Mouse (Mus musculus): ENCODE measurements around the gene Lcp1.
A peak's percentile ranks its signal among the peaks of the same experiment; 100 is the strongest.

Lcp1 gene

DNA sequence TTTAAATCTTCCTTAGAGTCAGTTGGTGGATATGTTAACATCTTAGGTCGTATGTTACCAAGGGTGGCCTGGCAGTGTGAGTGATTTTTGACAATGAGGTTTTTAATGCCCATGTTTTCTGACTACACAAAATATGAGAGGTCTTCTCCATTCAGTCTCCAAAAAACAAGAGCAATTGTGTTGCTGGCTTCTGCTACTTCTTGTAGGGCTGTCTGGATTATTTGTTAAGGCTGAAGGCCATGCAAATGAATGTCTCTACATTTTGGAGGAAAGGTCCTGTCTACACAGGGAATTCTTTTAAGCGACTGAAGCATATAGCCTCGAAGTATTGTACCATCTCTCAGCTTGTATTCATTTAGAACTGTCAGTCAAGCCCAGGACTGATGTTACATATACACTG lies 46.5 kb downstream of the Lcp1 start:
- no peak for DNase-seq

DNA sequence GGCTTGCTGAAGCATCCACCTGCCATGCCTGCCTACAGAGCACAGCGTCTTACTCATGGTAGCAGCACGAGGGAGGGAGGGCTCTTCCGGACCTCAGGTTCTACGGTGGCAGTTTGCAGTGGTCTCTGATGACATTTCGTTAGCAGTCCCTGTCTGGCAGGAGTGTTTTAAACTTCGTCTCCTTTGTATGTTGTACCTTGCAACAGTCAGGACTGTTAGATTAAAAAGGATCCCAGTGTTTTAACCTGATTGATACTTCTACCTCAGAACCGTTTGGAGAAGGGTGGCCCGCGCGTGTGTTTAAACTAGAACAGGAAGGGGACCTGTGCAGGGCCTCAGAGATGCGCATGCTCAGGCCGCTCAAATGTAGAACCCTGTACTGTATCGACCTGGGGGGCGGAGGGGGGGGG lies 47.5 kb downstream of the Lcp1 start:
- DNase-seq = no peak

DNA sequence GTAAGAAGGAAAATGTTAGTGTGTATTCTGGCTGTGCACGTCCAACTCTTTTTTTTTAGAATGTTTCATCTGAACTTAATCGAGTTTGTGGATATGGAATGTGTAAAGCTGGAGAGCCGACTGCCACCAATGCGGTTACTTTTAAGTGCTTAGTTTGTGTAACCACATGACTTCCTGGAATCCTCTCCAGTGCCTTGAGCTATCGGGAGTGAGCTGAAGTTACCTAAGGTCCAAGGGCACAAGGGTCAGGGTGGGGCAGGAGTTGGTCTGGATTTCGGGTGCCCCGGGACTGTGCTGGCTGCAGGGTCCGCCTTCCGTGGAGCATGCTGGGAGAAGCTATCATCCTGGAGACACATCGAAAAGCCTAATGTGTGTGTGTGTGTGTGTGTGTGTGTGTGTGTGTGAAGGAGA lies 47.9 kb downstream of the Lcp1 start:
- DNase-seq = no peak

DNA sequence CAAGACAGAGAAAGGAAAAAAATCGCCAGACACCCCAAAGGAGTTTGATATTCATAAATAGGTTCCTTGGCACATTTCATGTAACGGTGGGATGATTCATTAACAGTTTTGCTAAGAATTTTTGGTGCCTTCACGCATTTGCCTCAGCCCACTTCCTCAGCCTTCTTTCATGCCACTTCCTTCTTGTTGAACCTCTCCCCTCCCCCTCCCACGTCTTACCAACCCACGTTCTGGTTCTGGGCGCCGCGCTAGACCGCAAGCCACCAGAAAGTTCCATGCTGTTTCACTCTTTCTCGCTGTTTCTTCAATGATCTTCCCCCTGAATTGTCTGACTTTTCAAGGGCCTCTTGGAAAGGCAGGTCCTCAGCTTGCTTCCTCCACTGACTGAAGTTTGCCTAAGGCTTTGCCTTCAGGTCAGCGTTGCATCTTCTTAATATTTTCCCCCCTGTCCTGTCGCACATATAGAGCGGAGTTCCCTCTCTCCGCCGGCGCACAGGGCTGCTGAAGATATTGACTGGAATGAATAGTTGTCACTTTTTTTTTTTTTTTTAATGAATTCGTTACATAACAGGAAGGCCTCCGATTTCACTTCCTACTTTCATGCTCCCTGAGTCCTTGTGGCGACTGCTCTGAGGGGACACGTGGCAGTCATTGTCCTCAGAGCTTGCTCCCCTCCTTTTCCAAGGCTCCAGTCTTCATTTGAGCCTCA lies 48.5 kb downstream of the Lcp1 start:
- DNase-seq = no peak

DNA sequence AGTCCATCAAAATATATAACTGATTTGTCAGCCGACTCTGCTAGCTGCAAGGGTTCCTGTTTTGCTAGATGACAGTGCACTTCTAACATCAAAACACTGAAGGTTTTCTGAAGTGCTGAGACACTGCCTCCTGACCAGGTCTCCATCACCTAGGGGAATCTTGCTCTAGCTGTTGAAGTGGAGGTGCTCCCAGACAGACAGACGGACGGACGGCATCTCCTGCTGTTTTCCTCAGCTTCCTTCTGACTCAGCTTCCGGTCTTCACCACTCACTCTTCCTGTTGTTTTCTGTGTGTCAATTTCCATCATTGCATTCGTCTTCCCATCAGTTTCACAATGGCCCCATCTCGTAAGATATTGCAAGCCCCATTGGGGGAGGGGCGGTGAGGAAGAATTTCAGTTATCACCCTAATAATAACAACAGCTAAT lies 49.7 kb downstream of the Lcp1 start:
- DNase-seq = no peak

DNA sequence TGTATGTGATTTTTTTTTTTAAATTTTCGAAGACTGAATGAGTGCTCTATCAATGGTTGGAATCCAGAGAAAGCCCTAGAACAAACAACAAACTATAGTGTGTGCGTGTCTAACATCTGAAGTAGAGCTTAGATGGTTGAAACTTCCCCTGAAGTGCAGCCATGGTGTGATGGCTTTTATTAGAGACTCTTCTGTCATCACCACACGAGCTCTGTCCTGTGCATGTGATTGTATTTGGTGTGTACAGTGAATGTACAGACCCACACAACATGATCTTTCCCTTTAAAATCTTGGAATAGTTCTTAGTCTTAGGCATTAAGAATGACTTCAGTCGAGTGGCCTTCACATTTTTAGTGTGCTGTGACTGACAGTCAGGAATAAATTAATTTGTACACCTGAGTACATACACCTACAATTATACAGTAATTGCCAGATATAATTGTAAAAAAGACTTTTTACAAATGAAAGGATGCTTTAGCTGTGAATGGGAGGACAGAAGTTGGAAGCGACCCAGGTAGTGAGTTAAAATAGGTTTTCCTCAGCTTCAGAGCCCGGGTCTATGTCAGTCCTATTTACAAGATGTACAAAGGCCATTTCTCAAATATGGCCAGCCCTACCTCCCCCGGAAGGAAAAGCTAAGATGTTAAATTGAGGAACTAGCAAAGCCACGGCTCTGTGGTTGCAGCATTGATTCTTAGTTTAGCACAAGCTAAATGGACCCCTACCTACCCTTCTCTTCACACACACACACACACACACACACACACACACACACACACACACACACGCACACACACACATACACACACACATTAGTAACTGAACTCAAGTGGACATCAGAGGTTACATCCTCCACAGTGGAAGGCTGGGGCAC lies 50.4 kb downstream of the Lcp1 start:
- DNase-seq = no peak

DNA sequence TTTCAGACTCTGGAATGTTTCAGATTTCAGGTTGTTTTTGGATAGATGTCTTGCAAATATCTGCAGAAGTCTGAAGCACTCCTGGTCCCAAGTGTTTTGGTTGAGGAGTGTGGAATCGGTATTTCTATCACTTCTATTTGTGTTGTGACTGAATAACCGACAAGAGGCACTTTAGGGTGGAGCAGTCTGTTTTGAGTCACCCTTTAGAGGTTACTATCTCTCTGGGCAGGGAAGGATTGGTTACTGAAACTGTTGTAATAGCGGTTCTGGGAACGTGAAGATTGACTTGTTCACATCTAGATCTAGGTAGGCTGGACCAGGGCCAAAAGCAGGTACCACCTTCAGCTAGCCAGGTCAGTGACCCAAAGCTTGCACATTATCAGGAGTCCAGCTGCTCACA lies 51.5 kb downstream of the Lcp1 start:
- no peak for DNase-seq

DNA sequence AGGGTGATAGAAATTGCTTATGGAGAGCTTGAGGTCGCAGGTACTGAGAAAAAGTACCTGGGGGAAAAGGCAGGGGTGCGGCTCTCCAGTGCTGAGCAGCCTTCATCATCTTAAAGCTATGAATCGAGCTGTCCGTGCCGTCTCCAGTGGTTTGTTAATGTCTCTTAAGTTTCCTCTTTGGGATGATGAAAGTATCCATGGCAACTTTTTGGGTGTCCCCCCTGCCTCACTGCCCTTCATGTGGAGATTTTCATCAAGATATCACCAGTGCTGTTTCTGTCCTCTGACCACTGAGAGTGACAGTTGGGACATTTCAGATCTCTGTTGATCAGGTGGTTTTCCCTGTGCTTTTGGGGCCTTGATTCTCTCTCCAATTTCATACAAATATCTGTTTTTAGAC lies 51.9 kb downstream of the Lcp1 start:
- DNase-seq = no peak

DNA sequence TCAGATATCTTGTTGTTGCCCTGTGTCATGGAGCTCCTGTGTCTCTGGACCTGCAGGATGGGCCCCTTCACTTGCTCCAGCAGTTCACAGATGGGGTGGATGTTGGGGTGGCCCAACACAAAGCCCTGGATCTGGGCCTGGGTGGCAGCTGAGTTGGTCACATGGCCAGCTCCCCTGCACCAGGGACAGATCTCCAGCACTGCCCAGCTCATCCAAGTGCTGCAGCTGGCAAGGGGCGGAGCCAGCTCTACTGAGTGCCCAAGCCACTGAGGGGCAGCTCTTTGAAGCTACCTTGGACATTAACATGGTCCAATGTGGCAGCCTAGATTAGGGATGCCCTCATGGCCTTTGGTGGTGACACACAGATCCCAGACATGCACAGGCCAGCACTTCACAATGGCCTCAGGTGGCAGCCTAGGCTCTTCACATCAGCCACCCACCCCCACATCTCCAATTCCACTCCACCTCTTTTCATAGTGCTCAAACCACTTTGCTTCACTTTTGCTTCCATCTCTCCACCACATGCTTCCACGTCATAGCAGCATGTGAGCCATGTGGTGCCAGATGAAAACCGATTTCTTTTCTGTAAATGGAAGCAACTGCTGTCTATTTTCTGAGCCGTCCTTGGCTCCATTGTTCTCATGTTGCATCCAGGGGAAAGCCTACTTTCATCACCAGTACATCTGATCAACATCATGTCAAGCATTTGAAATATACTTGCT lies 53.3 kb downstream of the Lcp1 start:
- no peak for DNase-seq

DNA sequence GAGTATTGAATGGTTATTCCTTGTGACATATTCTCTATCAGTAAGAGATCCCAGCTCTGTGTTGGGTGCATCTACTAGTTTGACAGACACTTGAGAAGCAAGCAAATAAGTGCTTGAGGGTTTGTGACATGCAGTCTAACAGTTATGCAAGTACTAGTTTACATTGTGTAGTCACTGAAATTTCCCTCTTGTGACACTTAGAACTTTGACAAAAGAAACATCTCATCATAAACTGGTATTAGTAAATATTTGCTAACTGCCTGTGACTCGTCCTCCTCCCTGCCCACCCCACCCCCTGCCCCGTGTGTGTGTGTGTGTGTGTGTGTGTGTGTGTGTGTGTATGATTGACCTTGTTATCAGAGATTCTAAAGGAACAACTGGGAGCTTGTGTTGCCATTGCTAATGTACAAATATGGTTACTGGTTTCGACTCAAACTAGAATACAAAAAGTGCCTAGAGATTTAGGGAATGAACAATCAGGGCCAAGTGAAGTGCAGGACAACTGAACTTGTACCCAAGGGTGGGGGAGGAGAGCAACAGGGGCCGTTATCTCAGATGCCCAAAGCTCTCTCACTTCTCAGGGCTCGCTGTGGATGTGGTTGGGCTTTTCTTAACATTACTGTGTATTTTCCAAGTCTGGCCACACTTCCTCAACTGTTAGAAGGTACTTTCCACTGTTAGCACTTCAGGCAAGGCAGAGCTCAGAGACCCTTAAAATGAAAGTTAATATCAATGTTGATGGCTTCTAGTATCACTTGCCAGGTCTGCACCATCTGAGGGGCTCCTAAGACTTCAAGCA lies 55.1 kb downstream of the Lcp1 start:
- no peak for DNase-seq

DNA sequence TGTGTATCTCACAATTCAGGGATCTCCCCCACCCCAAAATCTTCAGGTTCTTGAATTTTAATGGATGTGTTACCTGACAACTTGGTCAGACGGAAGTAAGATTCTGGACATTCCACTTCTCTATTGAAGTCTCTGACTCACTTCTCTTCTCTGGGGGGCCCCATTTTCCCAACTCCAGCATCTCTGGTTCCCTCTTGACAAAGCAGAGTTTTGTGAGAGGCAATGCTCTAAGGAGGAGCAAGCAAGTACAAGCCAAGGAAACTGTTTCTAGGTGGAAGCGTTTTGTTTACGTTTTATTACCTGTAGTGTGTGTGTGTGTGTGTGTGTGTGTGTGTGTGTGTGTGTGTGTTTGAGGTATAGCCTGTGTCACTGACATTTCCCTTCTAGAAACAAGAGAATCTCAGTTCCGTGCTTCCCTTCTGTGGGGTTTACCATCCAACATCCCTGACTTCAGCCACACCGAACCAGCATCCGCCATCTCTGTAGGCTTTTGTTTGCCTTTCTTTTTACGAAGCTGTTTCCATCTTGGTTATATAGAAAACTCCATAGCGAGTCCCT lies 56.0 kb downstream of the Lcp1 start:
- DNase-seq = no peak

DNA sequence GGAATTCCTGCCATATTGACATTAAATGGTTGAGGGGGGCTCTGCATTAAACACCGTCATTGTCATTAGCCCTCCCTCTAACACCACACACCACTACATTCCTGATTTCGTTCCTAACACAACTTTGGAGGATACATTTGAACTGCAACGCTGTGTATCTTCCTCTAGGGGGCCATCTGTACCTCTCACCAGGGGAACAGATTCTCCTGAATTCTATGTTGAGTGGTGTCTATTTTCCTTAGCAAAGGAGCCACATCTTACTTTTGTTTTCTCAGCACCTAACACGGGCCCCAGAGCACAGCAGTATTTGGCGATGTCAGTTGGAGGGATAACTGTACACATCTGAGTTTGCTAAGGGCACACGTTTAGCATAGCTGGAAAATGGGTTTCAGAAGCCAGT lies 57.6 kb downstream of the Lcp1 start:
- DNase-seq = no peak

DNA sequence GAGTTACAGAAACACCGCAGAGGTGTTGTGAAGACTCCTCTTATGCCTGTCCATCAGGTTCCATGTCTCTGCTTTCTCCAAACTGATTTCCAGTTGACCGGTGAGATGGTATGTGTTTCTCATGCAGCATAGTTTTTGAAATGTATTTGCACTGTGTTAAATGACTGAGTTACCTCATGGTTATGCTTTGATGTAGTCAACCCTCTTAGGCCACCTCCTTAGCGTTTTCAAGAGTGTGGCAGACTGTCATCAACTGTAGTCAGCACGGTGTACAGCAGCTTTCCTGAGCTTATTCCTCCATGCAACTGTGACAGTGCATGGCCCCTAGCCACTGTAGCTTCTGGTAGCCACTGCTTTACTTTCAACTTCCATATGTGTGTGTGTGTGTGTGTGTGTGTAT lies 58.1 kb downstream of the Lcp1 start:
- DNase-seq = no peak

DNA sequence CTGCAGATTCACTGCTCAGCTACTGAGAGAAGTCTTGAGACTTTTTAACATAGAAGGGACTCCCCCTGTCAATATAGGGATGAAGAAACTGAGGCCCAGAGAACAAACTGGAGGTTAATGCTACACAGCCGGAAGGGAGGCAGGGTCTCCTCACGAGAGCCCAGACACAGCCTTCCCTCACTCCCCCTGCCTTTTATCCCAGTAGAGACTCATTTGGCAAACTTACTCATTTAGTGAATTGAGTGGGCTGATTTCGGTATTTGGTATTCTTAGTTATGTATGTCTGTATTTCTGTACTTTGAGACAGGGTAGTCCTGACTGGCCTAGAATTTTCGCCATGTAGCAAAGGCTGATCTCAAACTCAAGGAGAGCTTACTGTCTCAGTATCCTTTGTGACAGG lies 59.8 kb downstream of the Lcp1 start:
- no peak for DNase-seq

DNA sequence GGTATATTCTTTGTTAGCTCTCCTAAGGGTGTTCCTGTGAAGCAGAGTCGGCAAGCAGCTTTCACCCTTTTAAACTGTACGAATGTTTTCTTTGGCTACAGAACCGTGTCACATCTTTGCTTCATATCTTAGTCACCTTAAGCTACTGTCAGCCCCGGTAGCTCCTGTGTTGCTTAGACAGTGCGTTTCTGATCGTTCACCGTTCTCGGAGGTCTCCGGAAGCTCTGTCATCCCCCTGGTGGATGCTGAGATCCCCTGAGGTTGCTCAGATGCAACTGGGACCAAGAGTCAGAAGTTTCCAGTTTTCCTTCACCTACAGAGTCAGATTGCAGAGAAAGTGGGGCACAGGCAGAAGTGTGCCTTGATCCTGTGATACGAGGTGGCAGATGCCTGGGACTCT lies 61.5 kb downstream of the Lcp1 start:
- DNase-seq = no peak

DNA sequence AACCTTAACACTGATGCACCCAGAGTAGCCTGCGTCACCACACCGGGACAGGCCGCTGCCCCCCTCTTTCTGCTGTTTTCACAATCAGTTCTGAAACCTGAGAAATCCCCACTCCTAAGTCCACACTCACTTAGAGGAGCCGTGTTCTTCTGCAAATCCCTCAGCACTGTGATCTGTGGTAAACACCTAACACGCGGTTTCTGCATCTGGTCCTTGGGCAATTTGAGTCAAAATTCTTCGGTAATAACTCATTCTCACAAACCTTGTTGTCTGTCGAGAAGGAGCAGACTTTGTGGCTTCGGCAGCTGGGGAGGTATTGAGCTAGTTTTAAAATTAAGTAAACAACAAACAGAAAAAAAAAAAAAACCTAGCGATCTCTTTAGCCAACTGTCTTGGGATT lies 62.0 kb downstream of the Lcp1 start:
- no peak for DNase-seq

DNA sequence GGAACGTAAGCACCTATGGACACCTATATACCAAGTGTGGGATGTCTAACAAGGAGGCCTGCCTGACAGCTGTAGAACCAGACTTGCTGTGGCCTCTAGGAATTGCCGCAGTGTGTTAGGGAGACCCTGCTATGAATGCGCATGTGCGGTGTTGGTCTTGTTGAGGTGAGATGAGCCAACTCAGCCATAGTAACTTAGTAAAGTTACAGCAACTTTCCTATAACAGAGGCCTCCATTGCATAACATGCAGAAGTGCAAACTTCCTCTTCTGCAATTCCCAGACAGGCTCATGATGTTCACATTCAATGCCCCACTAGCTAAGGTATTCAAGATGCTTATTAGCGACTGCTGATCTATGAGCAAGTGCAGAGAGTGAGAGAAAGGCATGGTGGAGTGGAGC lies 64.6 kb downstream of the Lcp1 start:
- DNase-seq = no peak

DNA sequence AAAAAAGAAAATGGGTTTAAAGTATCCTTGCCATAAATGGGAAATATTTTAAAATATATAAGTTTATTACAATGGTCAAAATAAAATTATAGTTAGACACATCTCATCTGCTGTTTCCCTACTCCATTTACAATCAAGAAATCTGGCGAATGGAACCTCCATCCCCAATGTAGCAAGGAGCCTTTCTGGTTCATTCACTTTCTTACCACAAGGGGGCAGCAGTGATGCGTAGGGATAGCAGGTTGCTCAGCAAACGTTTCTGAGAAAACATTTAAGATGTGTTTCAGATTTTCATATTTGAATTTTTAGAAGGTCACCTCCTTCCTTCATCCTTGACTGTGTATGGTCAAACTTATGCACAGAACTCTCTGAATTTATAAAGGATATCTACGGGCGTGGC lies 66.1 kb downstream of the Lcp1 start:
- peak; percentile 55 to 61 for DNase-seq

DNA sequence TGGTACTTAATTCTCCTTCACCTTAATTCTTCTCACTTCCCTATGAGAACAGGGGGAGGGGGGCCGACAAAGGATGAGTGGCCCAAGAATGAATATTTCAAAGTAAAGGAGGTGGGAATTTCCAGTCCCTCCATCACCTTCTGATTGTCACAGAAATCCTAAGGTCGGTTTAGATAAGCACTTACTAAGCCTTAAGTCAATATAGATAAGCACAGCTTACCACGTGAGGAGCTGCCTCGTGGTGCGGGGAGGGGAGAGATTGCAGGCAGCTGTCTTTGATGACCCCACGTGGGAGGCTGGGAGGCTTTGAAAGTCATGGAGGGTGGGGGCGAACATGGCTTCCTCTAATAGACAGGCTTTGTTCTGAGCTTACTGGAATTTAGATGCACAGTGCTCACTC lies 66.8 kb downstream of the Lcp1 start:
- DNase-seq = no peak

DNA sequence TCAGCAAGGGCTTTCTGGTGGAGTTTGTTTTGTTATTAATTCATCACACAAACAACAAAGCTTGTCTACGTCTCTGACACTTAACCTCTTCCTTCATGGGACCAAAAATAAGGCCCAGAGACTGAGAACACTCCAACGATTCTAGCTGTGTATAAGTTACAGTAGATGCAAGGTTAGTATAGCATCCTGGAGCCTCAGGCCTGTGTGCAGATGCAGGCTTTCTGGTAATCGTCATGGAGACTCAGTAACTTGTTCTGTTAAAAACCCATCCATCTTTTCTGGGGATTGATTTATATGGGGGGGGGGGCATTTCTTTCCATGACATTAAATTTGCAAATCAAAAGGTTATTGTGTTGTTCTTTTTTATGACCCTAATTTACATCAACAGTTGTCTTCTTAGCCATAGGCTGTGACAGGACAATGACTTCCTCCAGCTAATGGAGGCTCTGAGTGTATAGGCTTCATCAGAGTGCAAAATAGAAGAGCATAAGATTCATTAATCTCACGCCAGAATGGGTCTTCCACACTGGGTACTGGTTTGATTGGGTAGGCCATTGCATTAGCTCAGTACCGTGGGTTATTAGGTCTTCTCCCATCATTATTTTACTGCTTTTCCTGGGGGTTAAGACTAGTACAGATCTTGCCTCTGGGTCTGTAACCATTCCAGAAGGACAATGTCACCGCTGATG lies 74.6 kb downstream of the Lcp1 start:
- DNase-seq = no peak

DNA sequence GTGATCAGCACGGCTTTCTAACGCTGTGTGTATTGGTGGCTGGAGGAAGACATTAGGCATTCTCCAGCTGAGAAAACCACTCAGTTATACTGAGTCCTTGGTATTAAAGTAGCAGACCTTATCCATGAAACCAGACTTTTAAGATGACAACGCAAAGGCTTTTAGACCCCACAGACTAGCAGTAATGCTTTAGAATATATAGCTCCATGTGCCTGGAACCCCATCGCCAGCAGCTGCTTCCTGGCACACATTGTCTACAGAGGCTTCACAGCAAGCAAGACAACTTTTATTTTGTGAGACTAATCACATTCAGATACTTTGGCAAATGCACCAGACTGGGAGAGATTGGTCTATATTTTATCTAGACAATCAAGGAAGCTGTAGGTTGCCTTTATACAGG lies 75.4 kb downstream of the Lcp1 start:
- DNase-seq = no peak

DNA sequence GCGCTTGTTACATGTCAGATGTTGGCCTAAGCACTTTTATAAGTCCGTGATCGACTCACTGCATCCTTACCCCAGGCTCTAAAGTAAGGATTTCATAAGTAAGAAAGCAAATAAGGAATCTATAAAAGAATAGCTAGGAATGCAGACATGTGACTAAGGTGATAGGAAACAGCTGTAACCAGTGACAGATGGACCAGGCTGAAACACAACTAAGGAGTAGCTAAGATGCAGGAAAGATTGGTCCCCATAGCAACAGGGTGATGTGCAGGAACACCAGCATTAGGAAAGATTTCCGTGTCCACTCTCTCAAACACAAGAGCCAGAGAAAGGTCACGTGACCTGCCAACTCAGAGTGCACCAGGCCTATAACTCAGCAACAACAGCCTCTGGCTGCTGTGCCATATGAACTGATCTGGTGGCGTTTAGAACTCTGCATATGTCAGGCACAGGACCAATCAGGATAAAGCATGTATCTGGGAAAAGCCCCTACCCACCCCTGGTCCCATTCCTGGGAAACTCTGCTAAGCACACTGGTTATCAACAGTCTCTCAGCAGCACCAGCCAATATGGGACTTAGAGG lies 77.8 kb downstream of the Lcp1 start:
- no peak for DNase-seq

All from cerebellum, adult 18-20 months (tissue).